Mouse (Mus musculus): Measurements from ENCODE around the gene Poldip2. TPM values are rescaled to one million over a fixed set of nuclear protein-coding genes. Genes with fewer than 3 reads are reported as not detected.

Gene Poldip2
- total and polyA plus RNA-seq, 3 experiments = 102 to 144 (median 103) TPM

- in situ Hi-C loops (cut with MboI; ENCODE audit: low pct_ligation_motif_present, low pct_unique_long_range_greater_than_20kb, low sequenced_read_pairs) = no loop called here
- Histone ChIP-seq H3K4me1 (ENCODE audit: control insufficient read depth in 1 of 2, insufficient read depth in 2 of 2) (peaks cover 10 to 46% of the 10 kb centered on the region in 2 experiments; a peak in 3 of 4 replicates), H3K27me3 (replicated peaks) (no peaks in the 10 kb centered on the region), H3K4me2 (ENCODE audit: insufficient read depth, low read depth, poor library complexity, severe bottlenecking) (no peak overlapping the region), H3K9me3 (replicated peaks; ENCODE audit: low read length) (no peaks in the 10 kb centered on the region), H3K79me2 (replicated peaks; ENCODE audit: control insufficient read depth, extremely low read depth, insufficient read depth, poor library complexity, severe bottlenecking) (peaks cover 68% of the 10 kb centered on the region), H3K9ac (ENCODE audit: insufficient read depth, low read depth) (no peak overlapping the region), H3K27ac (ENCODE audit: insufficient read depth, low read depth) (no peak overlapping the region), H3K4me3 (replicated peaks in 1 of 3; ENCODE audit: low read depth in 2 of 3, low read length in 2 of 3, poor library complexity in 1 of 3) (no peak overlapping the region), H3K36me3 (replicated peaks in 1 of 2; ENCODE audit: control insufficient read depth in 1 of 2, insufficient read depth in 1 of 2, low read length in 1 of 2) (peaks cover 43 to 64% of the 10 kb centered on the region in 2 experiments)
- no peak for DNase-seq (ENCODE audit: extremely low read depth)
- TF ChIP-seq CTCF (conservative IDR thresholded peaks at IDR 0.05 in 1 of 2, IDR thresholded peaks at IDR 0.05 in 1 of 2; ENCODE audit: low read depth in 2 of 2, low read length in 2 of 2) (peak in 1 of 2 experiments; percentile 38; a peak in 2 of 4 replicates), RAD21 (IDR thresholded peaks at IDR 0.05; ENCODE audit: low read depth, low read length) (peak; percentile 30), CHD2 (IDR thresholded peaks at IDR 0.05; ENCODE audit: low read length) (no peak), IRF4 (IDR thresholded peaks at IDR 0.05; ENCODE audit: low read depth, low read length) (no peak), HCFC1 (IDR thresholded peaks at IDR 0.05; ENCODE audit: low read depth, low read length) (no peak), ZNF384 (IDR thresholded peaks at IDR 0.05; ENCODE audit: low read depth, low read length) (0 out of 2 replicates have a peak, but pooled peaks have one; percentile 19), TCF12 (IDR thresholded peaks at IDR 0.05; ENCODE audit: low read depth, low read length) (no peak)
- dilution Hi-C loops (cut with MboI; ENCODE audit: extremely low pct_ligation_motif_present, extremely low pct_unique_long_range_greater_than_20kb, low sequenced_read_pairs) = no loop called here
These were observed 32.6 kb downstream of the Poldip2 start for GRCm38 (mm10) chr11:78544449-78545111.

- dilution Hi-C loops (cut with MboI; ENCODE audit: extremely low pct_ligation_motif_present, extremely low pct_unique_long_range_greater_than_20kb, low sequenced_read_pairs) = no loop called here
- Histone ChIP-seq H3K9me3 (replicated peaks; ENCODE audit: low read length) (no peaks in the 10 kb centered on the region), H3K9ac (ENCODE audit: insufficient read depth, low read depth) (no peak overlapping the region), H3K36me3 (replicated peaks in 1 of 2; ENCODE audit: control insufficient read depth in 1 of 2, insufficient read depth in 1 of 2, low read length in 1 of 2) (peaks cover 38 to 58% of the 10 kb centered on the region in 2 experiments), H3K4me2 (ENCODE audit: insufficient read depth, low read depth, poor library complexity, severe bottlenecking) (no peak overlapping the region), H3K4me1 (ENCODE audit: control insufficient read depth in 1 of 2, insufficient read depth in 2 of 2) (peaks cover 10 to 46% of the 10 kb centered on the region in 2 experiments; a peak in 3 of 4 replicates), H3K79me2 (replicated peaks; ENCODE audit: control insufficient read depth, extremely low read depth, insufficient read depth, poor library complexity, severe bottlenecking) (peaks cover 74% of the 10 kb centered on the region), H3K27ac (ENCODE audit: insufficient read depth, low read depth) (peak overlapping the region; percentile 9), H3K27me3 (replicated peaks) (no peaks in the 10 kb centered on the region), H3K4me3 (replicated peaks in 1 of 3; ENCODE audit: low read depth in 2 of 3, low read length in 2 of 3, poor library complexity in 1 of 3) (no peak overlapping the region)
- DNase-seq (ENCODE audit: extremely low read depth) = peak; percentile 34
- no peak for TF ChIP-seq USF2 (conservative IDR thresholded peaks at IDR 0.05; ENCODE audit: low read depth, low read length)
- TF ChIP-seq BHLHE40 (IDR thresholded peaks at IDR 0.05; ENCODE audit: low read depth, low read length) = no peak; the same call in 1 of the 2 replicates
- no peak for TF ChIP-seq SMC3 (IDR thresholded peaks at IDR 0.05; ENCODE audit: low read depth, low read length)
- no peak for TF ChIP-seq MYC (IDR thresholded peaks at IDR 0.05; ENCODE audit: low read depth, low read length)
- no peak for TF ChIP-seq JUN (IDR thresholded peaks at IDR 0.05; ENCODE audit: insufficient read depth, low read depth, low read length)
- no peak for TF ChIP-seq ZC3H11A (IDR thresholded peaks at IDR 0.05; ENCODE audit: low read depth, low read length)
- no peak for TF ChIP-seq CHD1 (IDR thresholded peaks at IDR 0.05; ENCODE audit: low read depth, low read length)
- TF ChIP-seq TBP (conservative IDR thresholded peaks at IDR 0.05; ENCODE audit: low read depth, low read length) = no peak
- no peak for TF ChIP-seq ZKSCAN1 (IDR thresholded peaks at IDR 0.05; ENCODE audit: borderline replicate concordance, low read depth, low read length)
- no peak for TF ChIP-seq KAT2A (IDR thresholded peaks at IDR 0.05; ENCODE audit: insufficient replicate concordance, low read length)
- TF ChIP-seq NELFE (IDR thresholded peaks at IDR 0.05; ENCODE audit: low read depth, low read length) = no peak
- TF ChIP-seq MXI1 (IDR thresholded peaks at IDR 0.05; ENCODE audit: low read depth, low read length) = no peak
- no peak for TF ChIP-seq RAD21 (IDR thresholded peaks at IDR 0.05; ENCODE audit: low read depth, low read length)
- no peak for TF ChIP-seq NRF1 (IDR thresholded peaks at IDR 0.05; ENCODE audit: low read depth, low read length)
- TF ChIP-seq GABPA (IDR thresholded peaks at IDR 0.05; ENCODE audit: insufficient replicate concordance, low read depth, low read length) = no peak
- no peak for TF ChIP-seq SIN3A (IDR thresholded peaks at IDR 0.05; ENCODE audit: low read length)
- TF ChIP-seq MAFK (IDR thresholded peaks at IDR 0.05; ENCODE audit: insufficient replicate concordance, low read length) = no peak
- TF ChIP-seq ZMIZ1 (IDR thresholded peaks at IDR 0.05; ENCODE audit: low read depth, low read length) = no peak
- no peak for TF ChIP-seq EP300 (IDR thresholded peaks at IDR 0.05; ENCODE audit: low read length)
- in situ Hi-C loops (cut with MboI; ENCODE audit: low pct_ligation_motif_present, low pct_unique_long_range_greater_than_20kb, low sequenced_read_pairs) = no loop called here
These were observed 33.2 kb downstream of the Poldip2 start for GRCm38 (mm10) chr11:78545181-78545580.
